Mouse (Mus musculus) kidney, adult 8-10 months (tissue): ENCODE measurements around the gene Ifit3.
"Not testable (repeated sequence)": the region's sequence is repeated elsewhere in the genome, so short reads cannot be mapped to it uniquely, and the experiment has no call there.

Experiments used
- DNase-seq, 2 experiments: peaks; one replicate each; pipeline ENCODE4 v3.0.0; 2022

Ifit3 gene

DNA sequence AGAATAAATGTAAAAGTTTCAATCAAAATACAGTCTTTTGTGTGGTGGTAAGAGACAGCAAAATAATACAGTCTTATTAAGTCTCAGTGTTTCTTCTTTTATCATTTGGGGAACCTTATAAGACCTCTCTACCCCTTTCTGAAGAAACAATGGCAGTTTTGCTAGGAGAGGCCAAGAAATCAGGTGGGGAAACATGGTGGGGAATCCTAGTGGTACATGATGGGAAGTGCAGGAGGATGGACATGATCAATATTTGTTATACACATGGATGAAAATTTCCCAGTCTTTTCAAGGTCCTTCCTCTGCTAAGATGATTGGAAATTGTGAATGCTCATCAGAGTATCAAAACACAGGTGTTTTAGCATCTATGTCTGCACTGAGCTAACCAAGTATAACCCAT lies 5.6 kb downstream of the Ifit3 start:
- no peak for DNase-seq

DNA sequence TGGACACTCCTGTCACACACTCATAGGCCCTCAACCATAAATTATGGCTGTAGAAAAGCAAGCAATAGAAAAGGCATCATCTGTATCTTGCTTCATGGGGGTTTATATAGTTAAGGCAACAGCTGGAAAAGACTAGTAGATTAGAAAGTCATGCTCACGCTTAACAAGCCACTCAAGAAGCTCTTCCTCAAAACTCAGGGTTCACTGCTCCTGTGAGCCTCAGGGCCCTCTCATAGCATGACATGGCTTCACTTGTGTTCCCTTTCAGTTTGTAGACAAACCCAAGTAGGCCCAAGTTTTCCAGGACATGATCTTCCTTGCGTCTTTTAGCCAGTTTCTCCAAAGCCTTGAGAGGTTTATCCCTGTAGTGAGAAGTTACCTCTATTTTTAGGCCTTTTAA lies 10.1 kb downstream of the Ifit3 start:
- no peak for DNase-seq

- not testable (repeated sequence) for DNase-seq
Observed at GRCm38 (mm10) chr19:34594523-34594922, 11.2 kb downstream of the Ifit3 start.

- DNase-seq: no peak
Observed at GRCm38 (mm10) chr19:34596811-34597210, 13.5 kb downstream of the Ifit3 start.

DNA sequence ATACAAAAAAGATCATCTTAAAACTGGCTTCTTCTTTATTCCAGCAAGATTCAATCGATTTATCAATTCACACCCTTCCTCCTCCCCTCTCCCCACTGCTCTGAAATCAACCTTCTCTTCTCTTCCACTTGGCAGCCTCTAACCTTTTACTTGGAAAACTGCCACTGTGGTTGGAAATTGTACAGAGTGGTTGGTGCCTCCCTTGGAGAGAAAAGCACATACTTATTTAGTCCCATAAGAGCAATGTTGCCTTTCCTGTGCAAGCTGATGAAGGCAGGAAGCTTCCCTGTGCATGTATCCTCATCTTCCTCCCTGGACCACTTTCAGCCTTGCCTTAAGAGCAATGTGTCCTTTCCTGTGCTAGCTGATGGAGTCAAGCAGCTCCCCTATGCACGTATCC lies 15.0 kb downstream of the Ifit3 start:
- DNase-seq: peak; percentile 53 to 67

GRCm38 (mm10) chr19:34599250-34599649 lies 15.9 kb downstream of the Ifit3 start:
- not testable (repeated sequence) for DNase-seq

DNA sequence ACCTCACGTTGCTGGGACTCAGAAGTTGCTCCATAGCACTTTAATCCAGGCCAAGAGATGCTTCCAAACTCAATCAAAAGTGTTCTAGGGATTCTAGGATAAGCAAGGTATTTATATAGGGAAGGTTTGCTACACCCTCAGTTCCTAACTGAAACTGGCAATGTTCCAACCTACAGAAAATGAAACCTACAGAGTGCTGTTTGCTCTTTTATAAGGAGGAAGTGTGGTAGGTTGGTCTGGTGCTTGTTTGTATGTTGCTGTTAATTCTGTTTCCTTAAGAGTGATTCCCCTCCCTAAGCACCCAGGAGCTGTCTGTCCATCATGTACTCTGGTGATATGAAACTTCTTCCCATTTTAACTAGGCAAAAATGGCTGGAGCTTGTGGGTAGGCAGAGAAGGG lies 18.6 kb downstream of the Ifit3 start, which contains the start of gene Ifit1bl1:
Ifit1bl1 (minus strand) TSS at position 69 of the 400 bp plus-strand sequence.
- not testable (repeated sequence) for DNase-seq

- no peak for DNase-seq
Observed at GRCm38 (mm10) chr19:34605472-34605871, 22.1 kb downstream of the Ifit3 start.

- peak; percentile 60 to 74 for DNase-seq
Observed at GRCm38 (mm10) chr19:34607237-34608051, 24.1 kb downstream of the Ifit3 start, which contains the start of gene Ifit3b. Ifit3b (plus strand) TSS chr19:34607970.

DNA sequence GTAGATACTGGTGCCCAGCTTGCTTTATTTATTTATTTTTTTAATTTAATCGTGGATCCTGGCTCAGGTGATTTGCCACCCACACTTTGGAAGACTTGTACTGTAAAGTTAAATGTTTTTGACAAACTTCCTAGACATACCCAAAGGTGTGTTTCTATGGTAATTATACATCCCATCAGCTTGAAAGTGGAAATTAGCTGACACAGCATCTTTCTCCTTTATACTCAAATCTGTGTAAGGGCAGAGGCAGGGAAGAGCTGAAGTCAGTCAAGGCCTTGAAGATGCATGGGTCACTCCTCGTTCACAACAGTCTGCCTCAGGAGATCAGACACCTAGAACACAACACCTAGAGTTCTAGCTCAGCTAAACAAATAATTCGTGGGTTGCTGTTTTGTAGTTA lies 26.8 kb downstream of the Ifit3 start:
- DNase-seq: not testable (repeated sequence)

GRCm38 (mm10) chr19:34612243-34613001 lies 29.1 kb downstream of the Ifit3 start:
- DNase-seq: not testable (repeated sequence)

DNA sequence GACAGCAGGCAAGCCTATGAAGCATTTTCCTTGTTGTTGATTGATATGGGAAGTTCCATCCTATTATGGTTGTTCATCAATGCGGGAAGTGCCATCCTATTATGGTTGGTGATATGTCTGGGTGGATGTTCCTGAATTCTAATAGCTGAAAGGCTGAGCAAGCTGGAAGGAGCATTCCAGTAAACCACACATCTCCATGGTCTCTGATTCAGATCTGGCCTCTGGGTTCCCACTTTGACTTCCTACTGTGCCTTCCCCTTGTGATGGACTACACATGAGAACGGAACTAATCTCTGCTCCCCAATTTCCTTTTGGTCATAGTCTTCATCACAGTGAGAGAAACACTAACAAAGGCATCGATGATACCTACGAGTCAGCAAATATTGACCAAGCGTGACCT lies 37.5 kb downstream of the Ifit3 start:
- DNase-seq: no peak

DNA sequence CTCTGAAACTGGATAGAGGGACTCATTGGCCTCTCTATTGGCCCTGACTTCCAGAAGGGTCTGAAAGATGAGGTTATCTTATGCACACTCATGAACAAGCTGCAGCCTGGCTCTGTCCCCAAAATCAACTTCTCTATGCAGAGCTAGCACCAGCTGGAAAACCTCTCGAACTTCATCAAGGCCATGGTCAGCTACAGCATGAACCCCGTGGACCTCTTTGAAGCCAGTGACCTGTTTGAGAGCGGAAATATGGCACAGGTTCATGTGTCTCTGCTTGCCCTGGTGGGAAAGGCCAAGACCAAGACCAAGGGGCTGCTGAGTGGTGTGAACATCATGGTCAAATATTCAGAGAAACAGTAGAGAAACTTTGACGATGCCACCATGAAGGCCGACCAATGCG lies 40.5 kb downstream of the Ifit3 start:
- no peak for DNase-seq

- no peak for DNase-seq
Observed at GRCm38 (mm10) chr19:34624663-34625062, 41.3 kb downstream of the Ifit3 start.

DNA sequence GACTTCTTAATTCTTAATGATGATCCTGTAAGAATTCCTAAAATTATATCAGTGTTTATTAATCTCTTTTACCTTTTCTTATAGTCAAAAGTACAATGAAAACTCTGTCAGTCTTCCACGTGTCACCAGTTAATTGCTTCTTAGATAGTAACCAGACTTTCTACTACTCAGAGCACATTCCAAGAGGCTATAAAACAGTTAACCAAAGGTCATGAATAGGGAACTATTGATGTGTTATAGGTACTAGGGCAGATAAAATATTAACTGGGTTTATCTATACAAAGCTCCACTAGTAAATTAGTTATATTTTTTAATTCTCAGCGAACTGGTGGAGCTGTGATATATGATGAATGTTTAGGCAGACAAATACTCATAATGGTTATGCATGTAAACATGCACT lies 44.2 kb downstream of the Ifit3 start:
- DNase-seq: no peak

- DNase-seq: no peak
Observed at GRCm38 (mm10) chr19:34631487-34631886, 48.2 kb downstream of the Ifit3 start.

- no peak for DNase-seq
Observed at GRCm38 (mm10) chr19:34633484-34633883, 50.2 kb downstream of the Ifit3 start.

GRCm38 (mm10) chr19:34636933-34637557 lies 53.7 kb downstream of the Ifit3 start:
- DNase-seq: peak; percentile 52 to 75
